Comparison of ENCODE assay signal across 15 mouse cellular contexts in genomic region chr10:93995100-93995499, GRCm38 (mm10).
"Had no signal": no experiment of that assay in that cellular context is flagged by ENCODE, and none has a peak within 500 bp of the region (broad histone marks: within the 10 kb centered on the region; RNA-seq: fewer than 3 reads in every experiment).

No protein-coding gene starts in this region.

- H3K27ac ChIP-seq: limb, embryonic 12.5 days; lung, embryonic 15.5 days; macrophage; midbrain, embryonic 15.5 days; neural tube, embryonic 13.5 days had no signal

- H3K4me2 ChIP-seq: limb, embryonic 12.5 days; lung, embryonic 15.5 days; midbrain, embryonic 11.5 days; midbrain, embryonic 15.5 days; neural tube, embryonic 13.5 days had no signal

- H3K27me3 ChIP-seq: limb, embryonic 12.5 days; lung, embryonic 15.5 days; megakaryocyte, embryonic 14.5 days; midbrain, embryonic 15.5 days; neural tube, embryonic 13.5 days had no signal

- H3K4me3 ChIP-seq: limb, embryonic 12.5 days; lung, embryonic 15.5 days; megakaryocyte, embryonic 14.5 days; midbrain, embryonic 15.5 days; neural tube, embryonic 13.5 days had no signal

- H3K4me1 ChIP-seq: lung, embryonic 15.5 days; midbrain, embryonic 15.5 days; neural tube, embryonic 13.5 days had no signal

- H3K9ac ChIP-seq: limb, embryonic 12.5 days; lung, embryonic 15.5 days; midbrain, embryonic 15.5 days; neural tube, embryonic 13.5 days had no signal

- ATAC-seq: midbrain, embryonic 15.5 days had no signal

- DNase-seq: kidney, postnatal 10 days; kidney, postnatal 4 days; lung, postnatal 14 days; retina, postnatal 1 day; right cerebral cortex, postnatal 4 days; spleen, adult 18-20 months; thymus, adult 2 months; thymus, postnatal 4 days had no signal

- H3K9me3 ChIP-seq: limb, embryonic 12.5 days; lung, embryonic 15.5 days; midbrain, embryonic 15.5 days; neural tube, embryonic 13.5 days had no signal
